Mouse (Mus musculus): ENCODE results near the gene Dlx6. TPM values are rescaled to one million over a fixed set of nuclear protein-coding genes. Genes with fewer than 3 reads are reported as not detected.

Gene Dlx6
- polyA plus RNA-seq, 1 experiment from 2014 or later = not detected

DNA sequence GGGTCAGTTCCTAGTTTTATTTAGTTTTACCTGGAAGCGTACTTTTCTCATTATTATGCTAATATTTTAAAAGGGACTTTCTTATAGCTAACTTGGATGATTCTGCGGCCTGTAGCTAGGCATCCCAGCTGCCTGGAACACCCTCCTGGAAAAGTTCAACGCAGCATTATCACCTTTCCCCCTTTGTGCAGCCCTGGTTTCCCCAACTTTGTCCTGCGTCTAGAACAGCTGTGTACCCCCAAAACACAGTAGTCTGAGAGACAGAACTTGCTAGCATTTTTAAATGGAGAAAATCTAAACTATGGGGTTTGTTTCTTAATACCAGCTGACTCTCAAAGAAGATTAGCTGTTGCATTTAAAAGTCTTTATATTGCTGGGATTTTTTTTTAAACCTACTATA lies 14.6 kb upstream of the Dlx6 start:
- Histone ChIP-seq H3K9me3 (ENCODE audit: control insufficient read depth, low read length) (no peaks in the 10 kb centered on the region), H3K9ac (replicated peaks; ENCODE audit: low read length) (no peak overlapping the region), H3K4me2 (ENCODE audit: low read length) (no peak overlapping the region), H3K27me3 (ENCODE audit: control insufficient read depth, insufficient read depth, low read length) (peaks cover 58% of the 10 kb centered on the region), H3K36me3 (ENCODE audit: control insufficient read depth, insufficient read depth, low read length) (no peaks in the 10 kb centered on the region), H3K4me3 (replicated peaks; ENCODE audit: low read depth, low read length) (no peak overlapping the region), H3K4me1 (ENCODE audit: control insufficient read depth, insufficient read depth, low read length) (no peaks in the 10 kb centered on the region), H3K27ac (replicated peaks; ENCODE audit: low read depth, low read length) (no peak overlapping the region)
- DNase-seq (no peak), ATAC-seq (ENCODE audit: low FRiP score, low TSS enrichment) (no peak)
- WGBS = 5% methylated on average over 4 of the region's 4 CpGs

DNA sequence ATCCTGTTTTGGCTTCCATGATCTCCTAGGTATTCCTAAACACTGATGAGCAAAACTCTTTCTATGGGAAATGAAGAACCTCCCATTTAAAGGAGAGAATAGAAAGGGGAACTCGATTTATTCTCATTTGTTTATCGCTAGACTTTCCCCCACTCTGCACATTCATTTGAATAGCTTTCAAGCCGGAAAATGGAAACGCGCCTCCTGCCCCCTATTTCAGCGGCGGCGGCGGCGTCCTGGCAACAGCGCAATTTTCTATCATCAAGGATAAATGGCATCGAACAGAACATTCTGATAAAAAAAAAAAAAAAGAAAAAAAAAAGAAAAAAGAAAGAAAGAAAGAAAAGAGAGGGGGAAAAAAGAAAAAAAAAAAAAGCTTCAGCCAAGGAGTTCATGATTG lies 13.4 kb upstream of the Dlx6 start:
- peak; percentile 28 for DNase-seq
- Histone ChIP-seq H3K4me2 (ENCODE audit: low read length) (no peak overlapping the region), H3K27ac (replicated peaks; ENCODE audit: low read depth, low read length) (no peak overlapping the region), H3K4me1 (ENCODE audit: control insufficient read depth, insufficient read depth, low read length) (no peaks in the 10 kb centered on the region), H3K36me3 (ENCODE audit: control insufficient read depth, insufficient read depth, low read length) (no peaks in the 10 kb centered on the region), H3K9ac (replicated peaks; ENCODE audit: low read length) (no peak overlapping the region), H3K4me3 (replicated peaks; ENCODE audit: low read depth, low read length) (no peak overlapping the region), H3K27me3 (ENCODE audit: control insufficient read depth, insufficient read depth, low read length) (peaks cover 70% of the 10 kb centered on the region), H3K9me3 (ENCODE audit: control insufficient read depth, low read length) (no peaks in the 10 kb centered on the region)
- WGBS = 2% methylated on average over 12 of the region's 12 CpGs
- no peak for ATAC-seq (ENCODE audit: low FRiP score, low TSS enrichment)

DNA sequence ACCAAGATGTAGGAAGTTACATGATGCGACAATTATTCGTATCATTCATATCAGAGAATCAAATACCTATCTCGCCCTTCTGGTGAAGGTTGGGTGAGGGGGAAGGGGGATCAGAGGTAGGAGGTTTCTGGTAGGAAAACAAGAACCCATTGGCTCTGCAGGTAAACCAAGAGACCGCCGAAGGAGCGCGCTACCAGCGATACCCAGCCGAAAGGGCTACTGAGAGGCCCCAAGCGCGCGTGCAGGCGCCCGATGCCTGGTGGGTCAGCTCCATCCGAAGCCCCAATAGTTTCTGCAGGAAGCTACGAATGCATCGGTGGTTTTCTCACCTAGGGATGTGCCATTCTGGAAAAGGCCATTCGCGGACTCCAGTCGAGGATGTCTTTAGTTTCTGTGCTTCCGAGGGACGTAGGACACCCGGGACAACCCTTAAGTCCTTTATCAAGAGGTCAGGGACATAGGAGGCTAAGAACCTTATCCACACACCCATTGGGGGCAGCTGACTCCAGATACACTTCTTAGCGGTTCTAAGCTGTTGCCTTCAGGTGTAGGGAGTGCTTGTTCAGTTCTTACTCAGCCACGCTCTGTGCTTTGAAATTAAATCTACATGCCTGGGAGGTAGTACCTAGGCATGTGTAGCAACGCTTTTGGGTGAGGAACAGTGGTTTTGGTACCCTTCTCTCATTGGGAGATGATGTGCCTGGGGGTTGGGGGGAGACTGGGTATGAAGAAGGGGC lies 12.6 kb upstream of the Dlx6 start:
- no peak for ATAC-seq (ENCODE audit: low FRiP score, low TSS enrichment)
- Histone ChIP-seq H3K27me3 (ENCODE audit: control insufficient read depth, insufficient read depth, low read length) (peaks cover 78% of the 10 kb centered on the region), H3K27ac (replicated peaks; ENCODE audit: low read depth, low read length) (no peak overlapping the region), H3K9ac (replicated peaks; ENCODE audit: low read length) (no peak overlapping the region), H3K9me3 (ENCODE audit: control insufficient read depth, low read length) (no peaks in the 10 kb centered on the region), H3K4me1 (ENCODE audit: control insufficient read depth, insufficient read depth, low read length) (no peaks in the 10 kb centered on the region), H3K36me3 (ENCODE audit: control insufficient read depth, insufficient read depth, low read length) (no peaks in the 10 kb centered on the region), H3K4me3 (replicated peaks; ENCODE audit: low read depth, low read length) (no peak overlapping the region), H3K4me2 (ENCODE audit: low read length) (no peak overlapping the region)
- WGBS = under 1% methylated on average over 26 of the region's 26 CpGs
- DNase-seq = peak; percentile 37

DNA sequence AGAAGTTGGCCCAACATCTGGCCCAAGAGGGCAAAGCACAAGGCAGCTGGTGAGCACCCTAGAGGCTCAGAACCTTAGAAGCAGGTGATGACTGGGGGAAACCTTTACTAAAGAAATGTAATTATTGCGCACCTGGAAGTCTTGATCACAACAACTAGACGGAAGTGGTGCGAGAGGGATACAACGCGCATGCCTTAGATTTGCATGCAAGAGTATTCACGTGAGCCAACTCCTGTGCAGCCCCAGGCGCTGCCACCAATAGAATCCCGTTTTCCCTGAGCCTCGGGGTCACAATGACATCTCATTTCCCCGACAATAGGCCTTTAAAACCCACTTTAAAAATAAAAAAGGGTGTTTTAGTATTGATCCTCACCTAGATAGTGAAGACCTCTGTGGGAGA lies 12.0 kb upstream of the Dlx6 start:
- Histone ChIP-seq H3K27ac (replicated peaks; ENCODE audit: low read depth, low read length) (no peak overlapping the region), H3K9ac (replicated peaks; ENCODE audit: low read length) (no peak overlapping the region), H3K4me1 (ENCODE audit: control insufficient read depth, insufficient read depth, low read length) (no peaks in the 10 kb centered on the region), H3K27me3 (ENCODE audit: control insufficient read depth, insufficient read depth, low read length) (peaks cover 83% of the 10 kb centered on the region), H3K36me3 (ENCODE audit: control insufficient read depth, insufficient read depth, low read length) (no peaks in the 10 kb centered on the region), H3K4me2 (ENCODE audit: low read length) (no peak overlapping the region), H3K9me3 (ENCODE audit: control insufficient read depth, low read length) (no peaks in the 10 kb centered on the region), H3K4me3 (replicated peaks; ENCODE audit: low read depth, low read length) (no peak overlapping the region)
- DNase-seq = peak; percentile 8
- ATAC-seq (ENCODE audit: low FRiP score, low TSS enrichment) = no peak
- whole genome bisulfite sequencing = 3% methylated on average over 10 of the region's 10 CpGs

DNA sequence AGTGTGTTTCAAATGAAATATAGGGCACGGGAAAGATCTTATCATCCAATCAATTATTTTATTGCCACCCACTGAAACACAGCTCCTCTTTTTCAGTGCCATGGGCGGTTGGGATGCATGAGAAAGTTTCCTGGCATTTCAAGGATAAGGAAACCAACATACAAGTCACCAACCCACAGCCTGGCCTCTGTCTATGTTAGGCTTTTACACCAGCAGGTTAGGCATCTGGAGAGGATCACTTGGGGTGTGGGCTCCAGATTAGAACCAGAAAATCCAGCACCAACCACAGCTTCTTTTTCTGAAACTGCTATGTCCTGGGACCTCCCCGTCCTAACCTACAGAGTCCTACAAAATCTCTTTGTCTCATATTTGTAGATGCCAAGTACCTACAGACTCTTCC lies 10.2 kb upstream of the Dlx6 start:
- H3K36me3 ChIP-seq (ENCODE audit: control insufficient read depth, insufficient read depth, low read length) = no peaks in the 10 kb centered on the region
- ATAC-seq (ENCODE audit: low FRiP score, low TSS enrichment) (no peak), DNase-seq (no peak)
- no peaks in the 10 kb centered on the region for H3K9me3 ChIP-seq (ENCODE audit: control insufficient read depth, low read length)
- no peaks in the 10 kb centered on the region for H3K4me1 ChIP-seq (ENCODE audit: control insufficient read depth, insufficient read depth, low read length)
- no peak overlapping the region for H3K4me3 ChIP-seq (replicated peaks; ENCODE audit: low read depth, low read length)
- H3K27me3 ChIP-seq (ENCODE audit: control insufficient read depth, insufficient read depth, low read length) = peaks cover 92% of the 10 kb centered on the region
- no peak overlapping the region for H3K9ac ChIP-seq (replicated peaks; ENCODE audit: low read length)
- H3K27ac ChIP-seq (replicated peaks; ENCODE audit: low read depth, low read length) = no peak overlapping the region
- no peak overlapping the region for H3K4me2 ChIP-seq (ENCODE audit: low read length)
- WGBS = 15% methylated on average over 3 of the region's 3 CpGs

DNA sequence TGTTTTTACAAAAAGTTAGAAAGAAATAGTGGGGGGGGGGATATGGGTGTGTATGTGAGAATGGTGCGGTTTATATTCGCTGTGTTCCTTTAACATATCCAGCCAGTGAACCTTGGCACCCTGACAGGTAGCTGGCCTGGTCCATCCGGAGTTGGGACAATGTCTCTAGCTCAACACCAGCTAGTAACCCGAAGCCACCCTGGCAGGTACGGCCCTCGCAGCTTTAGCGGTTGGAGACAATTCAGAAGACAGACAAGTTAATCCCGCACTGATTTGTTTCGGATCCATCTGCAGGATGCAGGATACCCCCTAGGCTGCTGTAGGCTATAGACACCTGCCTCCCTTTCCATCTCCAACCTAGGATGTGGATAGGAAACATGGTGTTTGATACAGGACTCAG lies 9.0 kb upstream of the Dlx6 start:
- no peak overlapping the region for H3K4me2 ChIP-seq (ENCODE audit: low read length)
- no peak overlapping the region for H3K4me3 ChIP-seq (replicated peaks; ENCODE audit: low read depth, low read length)
- no peaks in the 10 kb centered on the region for H3K36me3 ChIP-seq (ENCODE audit: control insufficient read depth, insufficient read depth, low read length)
- DNase-seq (peak; percentile 3), ATAC-seq (ENCODE audit: low FRiP score, low TSS enrichment) (no peak)
- no peaks in the 10 kb centered on the region for H3K4me1 ChIP-seq (ENCODE audit: control insufficient read depth, insufficient read depth, low read length)
- no peaks in the 10 kb centered on the region for H3K9me3 ChIP-seq (ENCODE audit: control insufficient read depth, low read length)
- H3K9ac ChIP-seq (replicated peaks; ENCODE audit: low read length) = no peak overlapping the region
- H3K27ac ChIP-seq (replicated peaks; ENCODE audit: low read depth, low read length) = no peak overlapping the region
- WGBS = under 1% methylated on average over 9 of the region's 9 CpGs
- peaks cover 93% of the 10 kb centered on the region for H3K27me3 ChIP-seq (ENCODE audit: control insufficient read depth, insufficient read depth, low read length)

DNA sequence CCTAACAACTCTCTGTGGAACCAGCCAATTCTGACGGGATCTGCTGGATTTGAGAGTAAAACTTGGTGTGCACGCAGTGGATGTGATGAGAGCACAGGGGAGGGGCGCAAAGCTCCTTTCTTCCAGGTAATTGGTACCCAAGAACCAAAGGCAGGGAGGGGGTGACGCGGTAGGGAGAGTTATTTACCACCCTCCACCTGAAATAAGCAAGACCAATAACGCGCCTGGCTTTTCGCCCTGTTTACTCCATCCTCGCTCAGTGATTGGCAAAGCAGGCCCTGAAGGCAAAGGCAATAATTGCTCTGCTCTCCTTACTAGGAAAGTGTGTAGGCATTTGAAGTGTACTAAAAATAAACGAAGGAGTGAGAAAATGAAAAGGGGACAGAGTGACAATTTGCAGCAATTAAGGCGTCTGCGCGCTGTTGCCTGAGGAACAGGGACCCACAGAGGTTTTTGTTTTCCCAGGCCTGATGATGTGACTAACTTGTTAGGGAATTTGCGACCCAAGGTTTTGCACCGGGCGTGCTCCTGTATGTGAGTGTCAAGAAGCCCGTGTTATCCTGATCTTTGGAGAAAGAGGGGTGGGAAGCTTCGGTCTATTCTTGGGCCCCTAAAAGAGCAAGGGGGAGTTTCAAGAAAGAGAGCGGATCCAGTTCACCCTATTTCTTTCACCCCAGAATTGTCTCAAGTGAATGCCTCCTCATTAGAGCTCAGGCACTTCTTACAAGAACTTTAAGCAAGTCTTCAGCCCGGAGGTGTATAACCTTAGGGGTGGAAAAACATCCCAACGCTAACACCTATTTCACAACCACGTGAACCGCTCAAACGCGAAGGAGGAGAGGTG lies 8.0 kb upstream of the Dlx6 start:
- Histone ChIP-seq H3K27me3 (ENCODE audit: control insufficient read depth, insufficient read depth, low read length) (peaks cover 98% of the 10 kb centered on the region), H3K9me3 (ENCODE audit: control insufficient read depth, low read length) (no peaks in the 10 kb centered on the region), H3K4me3 (replicated peaks; ENCODE audit: low read depth, low read length) (0 out of 2 replicates have a peak overlapping the region, but pooled peaks have one; percentile 0), H3K4me2 (ENCODE audit: low read length) (no peak overlapping the region), H3K4me1 (ENCODE audit: control insufficient read depth, insufficient read depth, low read length) (no peaks in the 10 kb centered on the region), H3K27ac (replicated peaks; ENCODE audit: low read depth, low read length) (no peak overlapping the region), H3K9ac (replicated peaks; ENCODE audit: low read length) (no peak overlapping the region), H3K36me3 (ENCODE audit: control insufficient read depth, insufficient read depth, low read length) (no peaks in the 10 kb centered on the region)
- WGBS = 1% methylated on average over 25 of the region's 25 CpGs
- ATAC-seq (ENCODE audit: low FRiP score, low TSS enrichment) (no peak), DNase-seq (peak; percentile 20)

DNA sequence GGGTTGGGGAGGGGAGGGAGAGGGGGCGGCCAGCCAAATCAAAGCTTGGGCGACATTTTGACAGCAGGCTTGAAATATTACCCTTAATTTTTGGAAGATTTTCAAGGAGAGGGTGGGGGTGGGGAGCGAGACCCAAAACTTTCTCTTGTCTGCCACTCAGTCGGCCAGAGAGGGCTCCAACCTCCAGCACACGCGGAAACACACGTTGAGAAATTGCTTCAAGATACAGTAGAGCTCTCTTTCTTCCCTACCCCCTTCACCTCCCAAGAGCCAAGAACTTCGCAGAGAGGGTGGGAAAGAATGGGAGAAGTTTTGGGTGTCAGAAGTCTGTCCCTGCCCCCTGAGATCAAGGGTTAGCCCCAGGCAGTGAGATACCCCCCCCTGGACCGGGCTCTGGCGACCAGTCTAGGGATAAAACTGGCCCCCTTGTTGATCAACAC lies 7.4 kb upstream of the Dlx6 start:
- ATAC-seq (ENCODE audit: low FRiP score, low TSS enrichment) (no peak), DNase-seq (peak; percentile 6)
- Histone ChIP-seq H3K36me3 (ENCODE audit: control insufficient read depth, insufficient read depth, low read length) (no peaks in the 10 kb centered on the region), H3K4me3 (replicated peaks; ENCODE audit: low read depth, low read length) (0 out of 2 replicates have a peak overlapping the region, but pooled peaks have one; percentile 0), H3K27me3 (ENCODE audit: control insufficient read depth, insufficient read depth, low read length) (peaks cover 93% of the 10 kb centered on the region), H3K4me2 (ENCODE audit: low read length) (no peak overlapping the region), H3K9ac (replicated peaks; ENCODE audit: low read length) (no peak overlapping the region), H3K27ac (replicated peaks; ENCODE audit: low read depth, low read length) (no peak overlapping the region), H3K4me1 (ENCODE audit: control insufficient read depth, insufficient read depth, low read length) (no peaks in the 10 kb centered on the region), H3K9me3 (ENCODE audit: control insufficient read depth, low read length) (no peaks in the 10 kb centered on the region)
- under 1% methylated on average over 10 of the region's 10 CpGs for WGBS
